8 mouse cellular contexts compared by ENCODE assay signal in genomic region chr4:140624087-140624467, GRCm38 (mm10). TPM values are rescaled to one million over a fixed set of nuclear protein-coding genes. Genes with fewer than 3 reads are reported as not detected.
DNase-seq lines count a peak whose midpoint lies in the region; ATAC-seq and TF ChIP-seq lines count a peak whose summit lies in the region.

No protein-coding gene starts in this region.

- H3K4me1 ChIP-seq in heart, embryonic 15.5 days (replicated peaks) = peaks cover 39% of the 10 kb centered on the region
- H3K4me1 ChIP-seq in forebrain, postnatal 0 days (ENCODE audit: insufficient read depth) = peaks cover 18% of the 10 kb centered on the region
- H3K4me1 ChIP-seq in neural tube, embryonic 11.5 days (ENCODE audit: control insufficient read depth, insufficient read depth, low read length) = peaks cover 44% of the 10 kb centered on the region

- H3K27ac ChIP-seq in heart, embryonic 15.5 days = peak overlapping the region; percentile 87
- peak overlapping the region; percentile 80 for H3K27ac ChIP-seq in forebrain, postnatal 0 days (ENCODE audit: low read depth, low read length)
- peak overlapping the region; percentile 94 for H3K27ac ChIP-seq in neural tube, embryonic 11.5 days (ENCODE audit: low read depth, low read length)

- H3K9ac ChIP-seq in heart, embryonic 15.5 days = 0 out of 2 replicates have a peak overlapping the region, but pooled peaks have one; percentile 19
- H3K9ac ChIP-seq in forebrain, postnatal 0 days = no peak overlapping the region
- peak overlapping the region; percentile 45 for H3K9ac ChIP-seq in neural tube, embryonic 11.5 days (ENCODE audit: low read length)

- H3K36me3 ChIP-seq in heart, embryonic 15.5 days = no peaks in the 10 kb centered on the region
- no peaks in the 10 kb centered on the region for H3K36me3 ChIP-seq in forebrain, postnatal 0 days (ENCODE audit: insufficient read depth)
- H3K36me3 ChIP-seq in neural tube, embryonic 11.5 days (ENCODE audit: control insufficient read depth, insufficient read depth, low read length) = no peaks in the 10 kb centered on the region

- no peak for ATAC-seq in heart, embryonic 15.5 days (replicated peaks; ENCODE audit: insufficient number of reproducible peaks, insufficient read depth, low FRiP score, low read depth)
- ATAC-seq in forebrain, postnatal 0 days = no peak
- ATAC-seq in neural tube, embryonic 11.5 days (ENCODE audit: insufficient read depth, low FRiP score, low TSS enrichment) = 0 out of 2 replicates have a peak, but pooled peaks have one; percentile 11

- no peaks in the 10 kb centered on the region for H3K9me3 ChIP-seq in heart, embryonic 15.5 days (replicated peaks)
- no peaks in the 10 kb centered on the region for H3K9me3 ChIP-seq in forebrain, postnatal 0 days (ENCODE audit: low read length)
- H3K9me3 ChIP-seq in neural tube, embryonic 11.5 days (ENCODE audit: control insufficient read depth, low read length) = no peaks in the 10 kb centered on the region

- H3K4me3 ChIP-seq in heart, embryonic 15.5 days = peak overlapping the region; percentile 14; the same call in 1 of the 2 replicates
- H3K4me3 ChIP-seq in forebrain, postnatal 0 days (ENCODE audit: low read depth, low read length) = no peak overlapping the region
- no peak overlapping the region for H3K4me3 ChIP-seq in neural tube, embryonic 11.5 days (ENCODE audit: low read depth, low read length)

- DNase-seq in heart, postnatal 25 days (ENCODE audit: low spot score) = no peak
- DNase-seq in forebrain, postnatal 0 days = peak; percentile 36
- peak; percentile 62 to 79 for DNase-seq in kidney, postnatal 4 days
- no peak for DNase-seq in neural tube, embryonic 11.5 days (ENCODE audit: low spot score)
- DNase-seq in urinary bladder, adult 18-20 months (ENCODE audit: low spot score in 2 of 2) = no peak
- no peak for DNase-seq in thymus, postnatal 10 days (ENCODE audit: low spot score in 2 of 2)
- no peak for DNase-seq in gastrocnemius, postnatal 10 days

- intact Hi-C loops in heart, postnatal 25 days (cut with DNase I) = no loop called here

- H3K4me2 ChIP-seq in heart, embryonic 15.5 days = peak overlapping the region; percentile 49
- H3K4me2 ChIP-seq in forebrain, postnatal 0 days (ENCODE audit: low read depth) = peak overlapping the region; percentile 29
- H3K4me2 ChIP-seq in neural tube, embryonic 11.5 days (ENCODE audit: low read depth) = peak overlapping the region; percentile 42

- H3K27me3 ChIP-seq in heart, embryonic 15.5 days = no peaks in the 10 kb centered on the region
- H3K27me3 ChIP-seq in forebrain, postnatal 0 days (ENCODE audit: insufficient read depth, low read length) = no peaks in the 10 kb centered on the region
- H3K27me3 ChIP-seq in neural tube, embryonic 11.5 days (ENCODE audit: control insufficient read depth, insufficient read depth, low read length) = no peaks in the 10 kb centered on the region

- 10% methylated on average over 10 of the region's 10 CpGs for WGBS in heart, embryonic 15.5 days
- WGBS in forebrain, postnatal 0 days = 4% methylated on average over 10 of the region's 10 CpGs
- WGBS in neural tube, embryonic 11.5 days = 5% methylated on average over 10 of the region's 10 CpGs

- TF ChIP-seq CTCF in forebrain, postnatal 0 days (IDR thresholded peaks at IDR 0.05; ENCODE audit: low read depth) = peak; percentile 32; the same call in 1 of the 2 replicates

RNA-seq across cellular contexts. Expression of gene Arhgef10l, which starts 41.7 kb away (rescaled TPM):
- polyA plus RNA-seq in heart, embryonic 15.5 days (2015; fragmentation: Nextera tagmentation; extraction: Ambion mirVana) = 15.3 and 21.8 TPM in 2 replicates
- total RNA-seq in heart, postnatal 25 days (2021) = 10 to 100 TPM; 62.4 to 63.9 TPM
- 52.5 and 59.0 TPM in 2 replicates for total RNA-seq in forebrain, postnatal 0 days (2014; rRNA removed)
- 13.8 and 16.5 TPM in 2 replicates for polyA plus RNA-seq in forebrain, postnatal 0 days (2015; fragmentation: Nextera tagmentation; extraction: Ambion mirVana)
- 20.1 and 25.3 TPM in 2 replicates for polyA plus RNA-seq in neural tube, embryonic 11.5 days (2014; fragmentation: Nextera tagmentation; extraction: Ambion mirVana)
- total RNA-seq in gastrocnemius, postnatal 10 days (2021) = 10 to 100 TPM; 50.3 to 53.7 TPM

Comparison
In these comparisons a context has a peak if more than half of its experiments do, and no peak if none do; other contexts are left out.
1. DNase-seq: peak in forebrain, postnatal 0 days (single experiment) and kidney, postnatal 4 days (2 of 2); none in heart, postnatal 25 days (single experiment), neural tube, embryonic 11.5 days (single experiment), urinary bladder, adult 18-20 months (0 of 2), thymus, postnatal 10 days (0 of 2) and gastrocnemius, postnatal 10 days (single experiment).
2. Peak in every context shown above with its lines, with median percentiles within 50 percentile points of each other: H3K27ac ChIP-seq and H3K4me2 ChIP-seq.